Mouse (Mus musculus) midbrain, embryonic 13.5 days (tissue): ENCODE measurements around the gene Nacad. TPM values are rescaled to one million over a fixed set of nuclear protein-coding genes. Genes with fewer than 3 reads are reported as not detected.

Experiments
- polyA plus RNA-seq: library from polyadenylated mRNA; unstranded; fragments of >200 nt; fragmentation: Nextera tagmentation; extraction: Ambion mirVana; gene quantifications from 2 replicates; pipeline ENCODE4 v1.2.1, GENCODE M21; 2015

Gene Nacad
- polyA plus RNA-seq, 1 experiment from 2014 or later, result 101 TPM

Other genes with a start within 250 kb of the Nacad start
- 32.9 and 33.6 TPM in 2 replicates for gene Zmiz2, start 217.0 kb downstream of the Nacad start, polyA plus RNA-seq
- gene Ppia, start 190.6 kb downstream of the Nacad start, polyA plus RNA-seq, result 3,782 and 3,914 TPM in 2 replicates
- 605 and 617 TPM in 2 replicates for gene H2afv, start 161.6 kb downstream of the Nacad start, polyA plus RNA-seq
- 12.7 and 13.9 TPM in 2 replicates for gene Purb, start 130.1 kb downstream of the Nacad start, polyA plus RNA-seq
- gene Myo1g, start 85.1 kb downstream of the Nacad start, polyA plus RNA-seq, result 0.27 and 0.32 TPM in 2 replicates
- gene Ccm2, start 59.2 kb downstream of the Nacad start, polyA plus RNA-seq, result 82.4 and 87.8 TPM in 2 replicates
- 34.6 and 35.5 TPM in 2 replicates for gene Tbrg4, start 20.0 kb upstream of the Nacad start, polyA plus RNA-seq
- gene Wap, start 32.6 kb upstream of the Nacad start, polyA plus RNA-seq, result not detected in 2 replicates
- gene Ramp3, start 52.5 kb upstream of the Nacad start, polyA plus RNA-seq, result 6.4 and 6.8 TPM in 2 replicates
- gene Gm11983, start 231.6 kb upstream of the Nacad start, polyA plus RNA-seq, result not detected in 2 replicates